Mouse (Mus musculus) megakaryocyte, embryonic 14.5 days (primary cell): ENCODE measurements at regions not wholly inside any gene's neighbourhood (a gene's known extent, or its start where the extent isn't known, plus 50 kb on each side); places are given as distances from the start of the nearest gene placed in this dataset.

Experiments used
- FLI1 ChIP-seq: IDR thresholded peaks from 2 replicates; pipeline ENCODE4 v1.6.1; 2012; ENCODE audit warnings: low read length, inconsistent platforms, mixed read lengths
- GATA1 ChIP-seq: IDR thresholded peaks from 3 replicates; pipeline ENCODE4 v1.6.1; 2012; ENCODE audit warnings: mixed read lengths, low read length, inconsistent platforms, borderline replicate concordance

DNA sequence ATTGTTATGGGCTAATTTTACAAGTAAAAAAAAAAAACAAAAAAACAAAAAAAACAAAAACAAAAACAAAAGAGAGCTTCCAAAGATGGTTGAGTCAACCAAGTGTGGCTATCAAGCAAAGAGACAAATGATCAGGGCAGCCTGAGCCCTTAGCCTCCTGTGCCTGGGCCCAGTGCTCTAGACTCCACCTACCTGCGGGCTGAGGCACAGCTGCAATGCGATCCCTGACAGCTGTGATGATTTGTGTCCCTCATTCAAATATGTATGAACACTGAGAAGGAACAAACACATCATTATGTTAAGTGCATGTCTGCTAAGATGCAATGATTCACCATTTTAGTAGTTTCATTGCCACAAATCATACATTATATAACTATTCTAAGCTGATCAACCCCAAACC, 199.0 kb upstream of the Thbs1 start:
- TF ChIP-seq GATA1 (no peak), FLI1 (no peak)
